Mouse (Mus musculus) spleen, adult 12 weeks (tissue): Measurements from ENCODE around the gene Tas1r1.

Experiments used
- DNase-seq: peaks from one replicate; pipeline ENCODE4 v3.0.0; 2022; ENCODE audit warnings: low spot score

The Tas1r1 gene

DNA sequence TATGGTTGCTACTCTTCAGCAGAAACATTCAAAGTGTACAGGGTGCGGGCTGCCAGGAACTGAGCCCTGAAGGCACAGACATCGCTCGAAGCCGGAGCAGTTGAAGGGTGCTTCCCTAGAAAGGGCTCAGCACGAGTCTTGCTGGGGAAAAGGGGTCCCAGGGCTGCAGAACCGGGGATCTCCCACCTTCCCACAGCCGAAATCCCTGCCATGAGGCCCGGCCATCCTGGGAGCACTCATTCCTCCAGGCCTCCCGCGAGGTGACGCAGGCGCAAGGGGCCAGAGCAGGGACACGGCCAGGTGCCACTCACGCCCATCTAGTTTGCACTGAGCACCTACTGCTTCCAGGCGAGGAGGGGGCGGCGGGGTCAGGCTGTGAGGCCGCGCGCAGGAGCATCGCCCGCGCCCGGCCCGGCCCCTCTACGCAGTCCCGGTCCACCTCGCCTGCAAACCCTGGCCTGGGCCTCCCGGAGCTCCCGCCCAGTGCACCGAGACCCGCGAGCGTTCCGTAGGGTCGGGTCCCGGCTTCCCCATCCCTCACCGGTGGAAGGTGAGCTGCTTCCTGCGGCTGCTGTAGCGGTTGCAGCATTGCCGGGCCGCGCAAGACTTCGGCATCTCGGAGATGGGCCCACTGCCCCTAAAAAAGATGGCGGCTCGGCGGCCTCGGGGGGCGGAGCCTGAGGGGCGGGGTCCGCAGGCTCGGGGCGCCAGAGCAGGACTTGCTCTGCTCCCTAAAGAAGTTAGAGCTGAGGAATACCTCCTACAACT is 49.8 kb downstream of the Tas1r1 start, which contains the start of gene Thap3:
TSS of gene Thap3 (minus strand) at position 656 of the 768 bp plus-strand sequence.
- peak; percentile 42 for DNase-seq

DNA sequence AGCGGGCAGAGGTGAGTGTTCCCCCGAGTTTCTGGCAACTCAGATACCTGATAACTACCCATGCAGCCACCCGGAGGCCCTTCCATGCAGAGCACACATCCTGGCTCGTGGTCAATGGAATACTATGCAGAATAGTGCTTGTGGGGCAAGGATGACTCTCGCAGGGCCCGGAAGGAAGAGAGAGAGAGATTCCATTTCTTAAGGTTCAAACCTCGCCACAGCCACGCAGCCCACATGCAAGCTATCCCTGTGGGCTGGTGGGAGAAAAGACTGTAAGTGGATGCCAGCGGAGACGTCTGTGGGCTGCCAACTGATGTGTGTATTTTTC is 50.4 kb downstream of the Tas1r1 start:
- DNase-seq = no peak

- DNase-seq = no peak
These were observed 51.7 kb downstream of the Tas1r1 start for GRCm38 (mm10) chr4:151986650-151987049.

GRCm38 (mm10) chr4:151985886-151986285 is 52.5 kb downstream of the Tas1r1 start:
- no peak for DNase-seq

GRCm38 (mm10) chr4:151983560-151983959 is 54.8 kb downstream of the Tas1r1 start:
- no peak for DNase-seq

- DNase-seq = no peak
These were observed 55.3 kb downstream of the Tas1r1 start for GRCm38 (mm10) chr4:151983043-151983442.

DNA sequence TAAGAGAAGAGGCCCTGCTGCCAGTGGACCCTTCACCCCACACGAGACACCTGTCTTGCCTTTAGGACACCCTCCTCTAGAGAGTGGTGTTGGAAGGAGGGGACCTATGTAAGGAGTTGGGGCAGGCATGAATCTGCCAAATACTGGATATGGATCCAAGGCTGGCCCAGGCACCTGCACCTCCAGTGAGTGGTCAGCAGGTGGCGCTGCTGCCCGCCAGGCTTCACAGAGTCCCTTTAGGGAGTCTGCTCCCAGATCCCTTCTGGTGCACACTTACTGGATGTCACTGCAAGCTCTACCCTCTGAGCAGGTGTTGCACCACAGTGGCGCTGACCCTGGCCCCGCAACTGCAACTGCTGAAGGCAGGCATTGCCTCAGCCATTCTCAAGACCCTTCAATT is 57.0 kb downstream of the Tas1r1 start:
- DNase-seq = peak; percentile 59

- DNase-seq = no peak
These were observed 57.7 kb downstream of the Tas1r1 start for GRCm38 (mm10) chr4:151980699-151981098.
